ENCODE assay signal across 9 mouse cellular contexts in the genomic region with DNA sequence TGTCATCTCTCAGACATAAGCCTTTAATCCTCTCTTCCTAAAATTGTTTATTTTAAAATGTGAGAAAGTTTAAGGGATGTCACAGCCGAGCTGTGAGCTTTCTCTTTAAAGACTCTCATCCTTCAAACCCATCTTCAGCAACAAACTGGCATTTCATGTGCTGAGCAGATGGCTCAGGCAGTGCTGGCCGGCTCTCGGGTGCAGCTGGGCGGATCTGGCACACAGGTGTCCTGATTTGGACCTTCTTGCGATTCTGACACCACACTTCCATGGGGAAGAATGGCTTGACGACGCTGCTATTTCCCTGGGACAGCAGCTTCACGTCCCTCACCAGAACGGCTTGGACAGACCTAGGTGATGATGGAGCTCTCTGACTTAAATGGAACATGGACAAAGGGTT. TPM values are rescaled to one million over a fixed set of nuclear protein-coding genes. Genes with fewer than 3 reads are reported as not detected.
DNase-seq lines count a peak whose midpoint lies in the region; ATAC-seq and TF ChIP-seq lines count a peak whose summit lies in the region.
"Had no signal": no experiment of that assay in that cellular context is flagged by ENCODE, and none has a peak within 500 bp of the region (broad histone marks: within the 10 kb centered on the region; RNA-seq: fewer than 3 reads in every experiment).

No protein-coding gene starts in this region.

- TF ChIP-seq POLR2A in testis, adult 2 months (IDR thresholded peaks at IDR 0.05; ENCODE audit: control insufficient read depth, low read depth, low read length), result no peak

- no peak overlapping the region for H3K27ac ChIP-seq in forebrain, embryonic 14.5 days (ENCODE audit: low read depth, low read length)
- H3K27ac ChIP-seq in forebrain, embryonic 10.5 days, result no peak overlapping the region
- no peak overlapping the region for H3K27ac ChIP-seq in testis, adult 2 months (ENCODE audit: control insufficient read depth, insufficient read depth, low read depth, low read length)

- no peaks in the 10 kb centered on the region for H3K36me3 ChIP-seq in forebrain, embryonic 14.5 days (ENCODE audit: control insufficient read depth, insufficient read depth, low read length)
- no peaks in the 10 kb centered on the region for H3K36me3 ChIP-seq in forebrain, embryonic 10.5 days (replicated peaks)
- no peaks in the 10 kb centered on the region for H3K36me3 ChIP-seq in testis, adult 2 months (ENCODE audit: control insufficient read depth, insufficient read depth, low read length)

- no peaks in the 10 kb centered on the region for H3K27me3 ChIP-seq in forebrain, embryonic 14.5 days (replicated peaks; ENCODE audit: control insufficient read depth, insufficient read depth, low read length)
- no peaks in the 10 kb centered on the region for H3K27me3 ChIP-seq in forebrain, embryonic 10.5 days (ENCODE audit: poor library complexity, severe bottlenecking)
- no peaks in the 10 kb centered on the region for H3K27me3 ChIP-seq in testis, adult 2 months (ENCODE audit: control insufficient read depth, insufficient read depth, low read length)

- no peaks in the 10 kb centered on the region for H3K9me3 ChIP-seq in forebrain, embryonic 14.5 days (replicated peaks; ENCODE audit: control insufficient read depth, low read length)
- no peaks in the 10 kb centered on the region for H3K9me3 ChIP-seq in forebrain, embryonic 10.5 days

- intact Hi-C loops in left cerebral cortex, postnatal 10 days (cut with DNase I), result no loop called here

- WGBS in forebrain, embryonic 14.5 days, result 64% methylated on average over 9 of the region's 9 CpGs
- 65% methylated on average over 9 of the region's 9 CpGs for WGBS in forebrain, embryonic 10.5 days

- DNase-seq in forebrain, embryonic 14.5 days (ENCODE audit: low spot score), result peak; percentile 8
- no peak for DNase-seq in forebrain, embryonic 10.5 days (ENCODE audit: extremely low spot score, low spot score)
- no peak for DNase-seq in testis, postnatal 14 days (ENCODE audit: low spot score)
- peak; percentile 17 to 21 for DNase-seq in left cerebral cortex, postnatal 10 days (ENCODE audit: extremely low spot score in 1 of 2, low spot score in 2 of 2)
- no peak for DNase-seq in MN1 (ENCODE audit: low spot score)

- H3K4me1 ChIP-seq in forebrain, embryonic 14.5 days (ENCODE audit: control insufficient read depth, insufficient read depth, low read length), result no peaks in the 10 kb centered on the region
- no peaks in the 10 kb centered on the region for H3K4me1 ChIP-seq in forebrain, embryonic 10.5 days
- no peaks in the 10 kb centered on the region for H3K4me1 ChIP-seq in testis, adult 2 months (ENCODE audit: control insufficient read depth, insufficient read depth, low read length)

- H3K4me3 ChIP-seq in forebrain, embryonic 14.5 days (ENCODE audit: low read depth, low read length), result no peak overlapping the region
- H3K4me3 ChIP-seq in forebrain, embryonic 10.5 days, result no peak overlapping the region
- H3K4me3 ChIP-seq in testis, adult 2 months (ENCODE audit: control insufficient read depth, low read depth, low read length), result peak overlapping the region; percentile 14; the same call in 1 of the 2 replicates

- H3K9ac ChIP-seq in forebrain, embryonic 14.5 days (ENCODE audit: low read length), result no peak overlapping the region

- ATAC-seq in forebrain, embryonic 14.5 days, result no peak
- ATAC-seq in CD4-positive, CD25-positive, alpha-beta regulatory T cell, adult 4 months, result no peak
- ATAC-seq in monocyte, adult 5-6 weeks (replicated peaks; ENCODE audit: insufficient number of reproducible peaks, low FRiP score, low TSS enrichment, poor library complexity, severe bottlenecking), result no peak

- no peak for TF ChIP-seq CTCF in testis, adult 2 months (IDR thresholded peaks at IDR 0.05; ENCODE audit: control insufficient read depth, insufficient read depth, insufficient replicate concordance, low read depth, low read length)

- no peak overlapping the region for H3K4me2 ChIP-seq in forebrain, embryonic 14.5 days (ENCODE audit: low read length)
- H3K4me2 ChIP-seq: liver, embryonic 11.5 days had no signal

RNA-seq across cellular contexts. Expression of gene Dkk2, which starts 17.9 kb away (rescaled TPM):
- polyA plus RNA-seq in forebrain, embryonic 14.5 days (2014; fragmentation: Nextera tagmentation; extraction: Ambion mirVana), result 0.79 and 1.6 TPM in 2 replicates
- 2.9 and 4.2 TPM in 2 replicates for polyA plus RNA-seq in forebrain, embryonic 10.5 days (2016; fragmentation: Nextera tagmentation; extraction: Ambion mirVana)
- polyA plus RNA-seq in testis, adult 2 months (2012; rRNA removed), result 0.05 and 0.11 TPM in 2 replicates
- 1 to 10 TPM in 1 of 2 experiments, under 1 TPM in 1; 0.92 to 1.8 TPM for total RNA-seq in left cerebral cortex, postnatal 10 days (2021)
- polyA plus RNA-seq in CD4-positive, CD25-positive, alpha-beta regulatory T cell, adult 4 months (2017; shearing (Covaris generic)), result under 1 TPM in 1 of 2 experiments, not detected in 1; 0.08 TPM
- not detected in 3 replicates for total RNA-seq in monocyte, adult 5-6 weeks (2017)

Comparison
In these comparisons a context has a peak if more than half of its experiments do, and no peak if none do; other contexts are left out.
1. DNase-seq: peak in forebrain, embryonic 14.5 days (single experiment) and left cerebral cortex, postnatal 10 days (2 of 2); none in forebrain, embryonic 10.5 days (single experiment), testis, postnatal 14 days (single experiment) and MN1 (single experiment).